Mouse (Mus musculus) intestine, embryonic 15.5 days (tissue): ENCODE measurements at regions not wholly inside any gene's neighbourhood (a gene's known extent, or its start where the extent isn't known, plus 50 kb on each side); places are given as distances from the start of the nearest gene placed in this dataset.

Source experiments
- ATAC-seq: fragments of 200-750 bp; cut with Nextera tagmentation; 2 replicates; pipeline ENCODE4 v1.8.0; 2017; ENCODE audit warnings: moderate TSS enrichment, moderate library complexity
- H3K27ac ChIP-seq: fragments of 300-500 bp; sonication (generic); 2 replicates; pipeline ENCODE4 v1.5.1; 2015; ENCODE audit warnings: mild to moderate bottlenecking, inconsistent platforms
- H3K27me3 ChIP-seq: fragments of 300-500 bp; sonication (generic); replicated peaks from 2 replicates; pipeline ENCODE4 v1.6.1; 2015; ENCODE audit warnings: inconsistent platforms
- H3K36me3 ChIP-seq: fragments of 300-500 bp; sonication (generic); 2 replicates; pipeline ENCODE4 v1.6.1; 2015; ENCODE audit warnings: inconsistent platforms
- H3K4me1 ChIP-seq: fragments of 300-500 bp; sonication (generic); replicated peaks from 2 replicates; pipeline ENCODE4 v1.6.1; 2015; ENCODE audit warnings: inconsistent platforms
- H3K4me2 ChIP-seq: fragments of 300-500 bp; sonication (generic); replicated peaks from 2 replicates; pipeline ENCODE4 v1.6.1; 2015; ENCODE audit warnings: mild to moderate bottlenecking, inconsistent platforms
- H3K4me3 ChIP-seq: fragments of 300-500 bp; sonication (generic); replicated peaks from 2 replicates; pipeline ENCODE4 v1.5.1; 2015; ENCODE audit warnings: inconsistent platforms
- H3K9ac ChIP-seq: fragments of 300-500 bp; sonication (generic); 2 replicates; pipeline ENCODE4 v1.6.1; 2015; ENCODE audit warnings: inconsistent platforms
- H3K9me3 ChIP-seq: fragments of 300-500 bp; sonication (generic); 2 replicates; pipeline ENCODE4 v1.6.1; 2016; ENCODE audit warnings: inconsistent platforms
- WGBS: fragments of 180-500 bp; shearing (Covaris S2); methylation state at CpG from one replicate; pipeline ENCODE4 v1.1.7; 2015; 5-methylcytosine and 5-hydroxymethylcytosine counted together

DNA sequence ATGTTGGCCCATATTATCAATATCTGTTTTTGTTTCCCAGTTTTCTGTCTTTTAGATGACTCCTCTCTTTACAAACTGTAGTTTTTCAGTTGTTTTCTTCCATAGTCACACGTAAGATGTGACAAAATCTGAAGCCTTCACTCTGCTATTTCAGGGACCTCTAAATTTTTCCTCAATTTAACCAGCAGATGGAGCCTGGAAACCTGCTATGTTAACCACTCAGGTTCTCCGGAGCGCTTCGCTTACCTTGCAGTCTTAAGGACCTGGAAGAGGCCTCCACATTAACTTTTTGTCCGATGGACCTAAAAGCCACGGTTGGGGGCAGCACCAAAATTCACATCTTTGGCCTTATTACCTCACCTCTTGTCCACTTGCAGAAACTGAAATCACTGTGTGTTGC is 248.4 kb downstream of the Papss1 start:
- Histone ChIP-seq H3K4me3 (no peak overlapping the region), H3K9me3 (no peaks in the 10 kb centered on the region), H3K4me2 (no peak overlapping the region), H3K9ac (no peak overlapping the region), H3K4me1 (no peaks in the 10 kb centered on the region), H3K36me3 (no peaks in the 10 kb centered on the region), H3K27me3 (no peaks in the 10 kb centered on the region), H3K27ac (no peak overlapping the region)
- no peak for ATAC-seq
- WGBS: 48% methylated on average over 6 of the region's 6 CpGs

DNA sequence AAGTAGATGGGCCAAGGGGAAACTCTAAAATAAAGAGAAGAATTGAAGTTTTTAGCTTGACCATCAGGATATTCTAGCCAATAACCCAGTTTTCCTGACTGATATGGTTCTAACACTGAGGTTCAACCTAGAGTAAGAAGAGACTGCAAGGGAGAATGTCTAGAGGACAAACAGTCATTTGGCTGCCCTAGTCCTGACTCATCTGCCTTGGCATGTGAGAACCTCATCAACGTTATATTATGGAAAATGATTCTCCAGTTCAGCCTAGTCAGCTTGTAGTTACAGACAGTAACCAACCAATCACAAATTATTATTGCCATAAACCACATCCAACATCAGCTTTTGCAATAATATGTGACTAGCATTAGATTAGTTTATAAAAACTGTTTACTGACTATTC is 254.2 kb downstream of the Papss1 start:
- 83% methylated on average over 1 of the region's 1 CpGs for WGBS
- Histone ChIP-seq H3K4me1 (no peaks in the 10 kb centered on the region), H3K27me3 (no peaks in the 10 kb centered on the region), H3K9ac (no peak overlapping the region), H3K4me3 (no peak overlapping the region), H3K4me2 (no peak overlapping the region), H3K36me3 (no peaks in the 10 kb centered on the region), H3K9me3 (no peaks in the 10 kb centered on the region), H3K27ac (no peak overlapping the region)
- ATAC-seq: no peak

DNA sequence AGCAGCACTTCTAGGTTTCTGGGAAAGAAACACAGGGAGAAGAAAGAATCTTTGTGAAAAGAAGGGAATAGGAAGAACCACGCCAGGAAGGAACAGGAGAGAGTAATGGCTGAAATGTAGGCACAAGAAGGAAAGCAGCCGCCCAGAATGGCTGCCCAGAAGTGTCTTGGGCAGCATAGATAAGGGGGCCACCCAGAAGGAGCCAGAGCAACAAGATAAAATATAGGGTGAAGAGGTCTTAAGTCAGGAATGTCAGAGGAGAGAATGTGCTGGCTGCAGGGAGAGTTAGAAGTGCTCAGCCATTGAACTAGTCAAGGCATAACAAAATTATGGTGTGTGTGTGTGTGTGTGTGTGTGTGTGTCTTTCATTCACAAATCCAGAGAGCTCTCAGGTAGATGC is 227.7 kb upstream of the Dkk2 start:
- Histone ChIP-seq H3K9ac (no peak overlapping the region), H3K36me3 (no peaks in the 10 kb centered on the region), H3K27ac (no peak overlapping the region), H3K27me3 (no peaks in the 10 kb centered on the region), H3K9me3 (no peaks in the 10 kb centered on the region), H3K4me2 (no peak overlapping the region), H3K4me1 (no peaks in the 10 kb centered on the region), H3K4me3 (no peak overlapping the region)
- WGBS: 70% methylated on average over 2 of the region's 2 CpGs
- ATAC-seq: no peak

DNA sequence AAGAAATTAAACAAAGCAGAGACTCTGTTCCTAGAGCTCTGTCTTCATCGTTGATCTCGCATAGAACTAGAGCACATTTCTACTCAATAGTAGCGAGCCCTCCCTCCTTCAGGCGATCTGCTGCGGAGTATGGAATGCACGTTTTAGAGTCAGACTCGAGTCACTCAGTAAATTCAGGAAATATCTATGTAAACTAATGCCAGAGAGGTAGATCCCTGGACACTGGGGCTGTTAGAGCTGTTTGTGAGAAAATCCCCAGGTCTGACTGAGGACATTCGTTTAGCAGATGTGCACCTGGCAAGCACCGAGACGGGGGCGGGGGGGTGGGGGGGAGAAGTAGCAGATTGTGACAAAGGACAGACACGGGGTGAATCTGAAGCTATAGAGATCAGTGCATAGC is 226.0 kb upstream of the Dkk2 start:
- peak; percentile 51; the same call in 1 of the 2 replicates for ATAC-seq
- H3K4me3 ChIP-seq: no peak overlapping the region
- H3K4me1 ChIP-seq: no peaks in the 10 kb centered on the region
- WGBS: 40% methylated on average over 12 of the region's 12 CpGs
- H3K4me2 ChIP-seq: no peak overlapping the region
- H3K9ac ChIP-seq: no peak overlapping the region
- H3K27me3 ChIP-seq: no peaks in the 10 kb centered on the region
- no peaks in the 10 kb centered on the region for H3K9me3 ChIP-seq
- no peak overlapping the region for H3K27ac ChIP-seq
- no peaks in the 10 kb centered on the region for H3K36me3 ChIP-seq

DNA sequence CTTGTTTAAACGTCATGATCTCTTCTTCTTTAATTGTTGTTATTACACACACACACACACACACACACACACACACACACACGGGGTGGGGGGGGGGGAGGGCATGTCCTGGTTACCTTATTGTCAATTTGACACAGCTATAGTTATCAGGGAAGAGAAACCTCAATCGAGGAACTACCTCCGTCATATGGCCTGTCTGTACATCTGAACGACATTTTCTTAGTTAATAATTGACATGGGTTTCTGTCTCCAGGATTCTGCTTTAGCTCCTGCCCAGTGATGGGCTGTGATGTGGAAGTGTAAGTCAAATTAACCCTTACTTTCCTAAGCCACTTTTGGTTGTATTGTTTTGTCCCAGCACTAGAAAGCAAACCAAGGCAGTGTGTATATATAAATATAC is 220.0 kb upstream of the Dkk2 start:
- Histone ChIP-seq H3K9ac (no peak overlapping the region), H3K9me3 (no peaks in the 10 kb centered on the region), H3K4me2 (no peak overlapping the region), H3K4me1 (no peaks in the 10 kb centered on the region), H3K27ac (no peak overlapping the region), H3K4me3 (no peak overlapping the region), H3K27me3 (no peaks in the 10 kb centered on the region), H3K36me3 (no peaks in the 10 kb centered on the region)
- peak; percentile 88 for ATAC-seq
- 38% methylated on average over 5 of the region's 5 CpGs for WGBS

DNA sequence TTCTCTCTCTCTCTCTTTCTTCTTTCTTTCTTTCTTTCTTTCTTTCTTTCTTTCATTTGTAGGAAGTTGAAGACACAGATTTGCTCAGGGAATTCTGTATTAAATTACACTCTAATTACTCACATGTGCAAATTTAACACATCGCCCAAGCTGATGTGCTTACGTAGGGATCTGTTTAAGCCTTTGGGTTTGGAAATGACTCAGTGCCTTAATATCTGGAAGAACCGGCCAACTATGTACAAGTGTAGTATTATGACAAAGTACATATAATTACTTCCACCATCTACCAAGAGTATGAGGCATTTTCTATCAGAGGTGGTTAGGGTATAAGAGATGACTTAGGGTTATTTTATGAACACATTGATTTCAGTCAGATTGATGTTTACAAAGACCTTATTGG is 217.8 kb upstream of the Dkk2 start:
- Histone ChIP-seq H3K4me1 (no peaks in the 10 kb centered on the region), H3K4me2 (no peak overlapping the region), H3K4me3 (no peak overlapping the region), H3K9ac (no peak overlapping the region), H3K27me3 (no peaks in the 10 kb centered on the region), H3K27ac (no peak overlapping the region), H3K36me3 (no peaks in the 10 kb centered on the region), H3K9me3 (no peaks in the 10 kb centered on the region)
- ATAC-seq: no peak
- 81% methylated on average over 3 of the region's 3 CpGs for WGBS

DNA sequence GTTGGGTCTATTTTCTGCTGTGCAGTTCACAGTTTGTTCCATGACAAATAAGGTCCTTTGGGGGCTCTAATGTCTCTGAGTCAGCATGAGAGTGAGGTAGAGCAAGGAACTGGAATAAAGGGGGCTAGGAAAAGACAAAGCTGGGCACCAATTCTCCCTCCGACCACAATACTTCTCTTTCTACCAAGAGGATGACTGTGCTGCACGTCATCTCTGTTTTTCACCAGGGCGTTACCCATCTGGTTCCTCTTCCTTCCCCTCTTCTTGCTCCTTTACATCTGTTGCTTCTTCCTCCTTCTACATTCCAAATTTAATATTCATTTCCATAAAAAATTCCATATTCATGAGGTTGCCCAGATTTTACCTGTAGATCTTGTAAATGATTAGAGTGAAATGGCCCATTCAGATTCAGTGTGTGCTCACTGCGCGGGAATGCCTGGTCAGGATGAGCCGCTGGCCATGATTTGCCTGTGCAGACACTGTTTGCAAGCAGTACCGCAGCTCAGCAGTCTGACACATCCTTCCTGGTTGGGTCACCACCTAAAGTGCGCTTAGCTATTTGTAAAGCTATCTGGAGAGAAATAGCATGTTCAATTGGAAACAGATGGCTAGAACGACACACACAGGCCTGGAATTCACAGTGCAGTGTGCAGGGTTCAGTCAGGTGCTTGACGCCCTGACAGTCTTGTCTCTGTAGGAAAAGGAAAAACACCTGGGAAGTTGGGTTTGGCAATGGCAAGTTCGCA is 216.7 kb upstream of the Dkk2 start:
- Histone ChIP-seq H3K4me1 (no peaks in the 10 kb centered on the region), H3K4me3 (no peak overlapping the region), H3K27me3 (no peaks in the 10 kb centered on the region), H3K9me3 (no peaks in the 10 kb centered on the region), H3K9ac (no peak overlapping the region), H3K4me2 (no peak overlapping the region), H3K36me3 (no peaks in the 10 kb centered on the region), H3K27ac (no peak overlapping the region)
- ATAC-seq: no peak
- WGBS: 79% methylated on average over 11 of the region's 11 CpGs

DNA sequence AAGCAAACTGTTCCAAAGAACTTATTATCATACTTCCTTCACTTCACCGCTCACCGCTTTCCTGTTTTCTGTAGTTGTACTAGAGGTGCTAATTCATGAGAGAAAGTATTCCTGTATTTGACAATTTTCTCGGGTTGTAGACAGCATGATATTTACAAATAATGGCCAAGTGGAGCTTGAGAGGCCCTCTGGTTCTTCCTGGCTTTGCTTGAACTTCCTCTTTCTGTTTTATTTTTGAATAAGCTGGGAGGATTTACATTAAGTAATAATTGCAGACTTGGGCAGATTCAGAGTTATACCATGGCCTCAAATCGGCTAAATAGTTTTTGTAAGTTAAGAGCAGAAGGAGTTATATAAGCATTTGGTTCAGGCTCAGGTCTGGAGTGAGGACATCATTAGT is 215.8 kb upstream of the Dkk2 start:
- H3K27me3 ChIP-seq: no peaks in the 10 kb centered on the region
- ATAC-seq: no peak
- H3K4me3 ChIP-seq: no peak overlapping the region
- H3K36me3 ChIP-seq: no peaks in the 10 kb centered on the region
- H3K9me3 ChIP-seq: no peaks in the 10 kb centered on the region
- no peak overlapping the region for H3K27ac ChIP-seq
- H3K4me1 ChIP-seq: no peaks in the 10 kb centered on the region
- 62% methylated on average over 4 of the region's 4 CpGs for WGBS
- H3K4me2 ChIP-seq: no peak overlapping the region
- H3K9ac ChIP-seq: no peak overlapping the region

DNA sequence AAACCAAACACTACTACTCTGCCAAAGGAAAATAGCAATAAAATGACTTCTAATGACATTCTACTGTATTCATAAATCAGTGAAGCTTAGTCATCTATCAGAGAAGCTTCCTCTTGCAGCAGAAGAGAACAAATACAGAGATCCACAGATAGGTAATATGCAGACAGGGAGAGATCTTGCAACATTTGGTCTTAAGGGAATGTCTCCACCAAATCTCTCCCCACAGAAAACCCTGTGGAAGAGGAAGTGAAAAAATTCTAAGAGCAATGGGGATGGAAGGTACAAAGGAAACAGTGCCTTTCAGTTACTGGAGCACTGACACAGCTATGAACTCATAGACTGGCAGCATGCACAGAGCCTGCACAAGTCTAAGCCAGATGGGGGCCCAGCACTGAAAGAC is 202.4 kb upstream of the Dkk2 start:
- H3K27ac ChIP-seq: no peak overlapping the region
- no peak overlapping the region for H3K4me3 ChIP-seq
- no peak overlapping the region for H3K4me2 ChIP-seq
- no peaks in the 10 kb centered on the region for H3K4me1 ChIP-seq
- H3K9ac ChIP-seq: no peak overlapping the region
- no peaks in the 10 kb centered on the region for H3K27me3 ChIP-seq
- ATAC-seq: no peak
- no peaks in the 10 kb centered on the region for H3K36me3 ChIP-seq
- no peaks in the 10 kb centered on the region for H3K9me3 ChIP-seq

DNA sequence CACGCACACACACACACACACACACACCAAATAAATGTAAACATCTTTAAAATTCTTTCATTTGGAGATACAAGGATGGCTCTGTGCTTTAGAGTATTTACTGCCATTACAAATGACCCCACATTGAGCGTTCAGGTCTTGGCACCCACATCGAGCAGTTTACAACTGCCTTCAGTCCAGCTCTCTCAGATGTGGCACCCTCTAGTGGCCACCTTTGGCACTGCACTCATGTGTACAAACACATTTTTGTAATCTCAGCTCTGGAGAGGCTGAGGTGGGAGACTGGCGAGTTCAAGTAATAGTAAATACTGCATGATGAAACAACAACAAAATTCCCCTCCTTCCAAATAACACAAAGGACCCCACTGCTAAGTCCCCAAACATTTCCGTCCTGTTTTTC is 198.6 kb upstream of the Dkk2 start:
- Histone ChIP-seq H3K27ac (no peak overlapping the region), H3K9ac (no peak overlapping the region), H3K9me3 (no peaks in the 10 kb centered on the region), H3K27me3 (no peaks in the 10 kb centered on the region), H3K4me2 (no peak overlapping the region), H3K4me3 (no peak overlapping the region), H3K4me1 (no peaks in the 10 kb centered on the region), H3K36me3 (no peaks in the 10 kb centered on the region)
- ATAC-seq: no peak
- 86% methylated on average over 5 of the region's 5 CpGs for WGBS

DNA sequence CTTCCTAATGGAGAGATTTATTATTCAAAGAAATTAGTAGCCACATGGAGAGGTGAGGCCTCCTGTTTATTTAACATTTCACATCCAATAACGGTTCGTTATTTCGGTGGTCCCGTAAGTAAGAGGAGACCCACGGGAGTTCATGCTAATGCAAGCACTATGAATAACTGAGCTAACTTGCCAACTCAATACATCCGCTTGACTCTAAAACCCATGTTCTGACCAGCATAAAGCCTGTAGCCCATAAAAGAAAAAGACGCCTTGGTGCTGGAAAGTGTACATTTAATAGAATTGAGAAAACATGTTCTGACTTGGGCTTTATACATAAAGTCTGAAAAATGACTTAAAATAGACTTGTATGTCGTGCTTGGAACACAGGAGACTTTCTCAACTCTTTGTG is 198.1 kb upstream of the Dkk2 start:
- no peak overlapping the region for H3K9ac ChIP-seq
- no peaks in the 10 kb centered on the region for H3K36me3 ChIP-seq
- no peak overlapping the region for H3K4me2 ChIP-seq
- H3K27me3 ChIP-seq: no peaks in the 10 kb centered on the region
- no peaks in the 10 kb centered on the region for H3K9me3 ChIP-seq
- H3K27ac ChIP-seq: no peak overlapping the region
- no peaks in the 10 kb centered on the region for H3K4me1 ChIP-seq
- ATAC-seq: no peak
- 89% methylated on average over 8 of the region's 8 CpGs for WGBS
- H3K4me3 ChIP-seq: no peak overlapping the region

DNA sequence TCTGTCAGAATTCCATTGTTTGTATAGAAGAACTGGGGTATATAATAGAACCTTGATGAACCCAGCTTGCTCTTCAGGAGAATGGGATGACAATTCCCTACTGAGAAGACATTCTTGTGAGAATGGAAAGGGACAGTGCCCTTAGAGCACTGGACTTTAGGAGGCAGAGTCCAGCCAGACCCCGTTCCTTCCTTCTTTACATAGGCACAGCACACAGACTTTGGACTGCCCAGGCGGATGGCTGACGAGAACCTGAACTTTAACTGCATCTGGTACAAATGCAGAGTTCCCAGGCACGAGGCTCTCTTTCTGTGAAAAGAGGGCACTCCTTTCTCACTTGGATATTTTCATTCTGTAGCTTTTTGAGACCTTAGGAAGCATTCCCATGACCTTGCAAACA is 197.4 kb upstream of the Dkk2 start:
- no peak overlapping the region for H3K4me3 ChIP-seq
- H3K9ac ChIP-seq: no peak overlapping the region
- no peaks in the 10 kb centered on the region for H3K9me3 ChIP-seq
- no peak for ATAC-seq
- H3K27me3 ChIP-seq: no peaks in the 10 kb centered on the region
- H3K4me2 ChIP-seq: no peak overlapping the region
- WGBS: 74% methylated on average over 4 of the region's 4 CpGs
- H3K36me3 ChIP-seq: no peaks in the 10 kb centered on the region
- H3K4me1 ChIP-seq: no peaks in the 10 kb centered on the region
- H3K27ac ChIP-seq: no peak overlapping the region

DNA sequence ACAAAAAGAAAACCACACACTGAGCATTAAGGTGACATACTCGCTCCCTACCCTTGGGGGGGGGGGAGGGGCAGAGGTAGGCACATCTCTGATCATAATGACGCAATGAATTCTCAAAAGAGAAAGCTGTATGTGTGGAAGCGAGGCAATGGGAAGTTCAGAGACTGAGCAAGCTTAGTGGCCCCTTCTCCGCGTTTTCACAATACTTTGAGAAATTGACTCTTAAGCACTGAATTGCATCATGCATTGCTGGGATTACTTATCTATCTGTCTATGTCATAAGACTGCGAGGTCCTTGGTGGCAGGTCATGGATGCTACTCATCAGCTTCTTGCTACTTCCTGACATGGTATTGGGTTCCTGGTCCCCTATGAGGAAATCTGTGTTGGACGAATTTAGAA is 193.2 kb upstream of the Dkk2 start:
- Histone ChIP-seq H3K27me3 (no peaks in the 10 kb centered on the region), H3K36me3 (no peaks in the 10 kb centered on the region), H3K4me1 (no peaks in the 10 kb centered on the region), H3K4me2 (no peak overlapping the region), H3K27ac (no peak overlapping the region), H3K9me3 (no peaks in the 10 kb centered on the region), H3K9ac (no peak overlapping the region), H3K4me3 (no peak overlapping the region)
- WGBS: 82% methylated on average over 7 of the region's 7 CpGs
- no peak for ATAC-seq
